ENCODE assay signal across 11 mouse cellular contexts in genomic region chr3:107130661-107131326, GRCm38 (mm10). TPM values are rescaled to one million over a fixed set of nuclear protein-coding genes. Genes with fewer than 3 reads are reported as not detected.
DNase-seq lines count a peak whose midpoint lies in the region; ATAC-seq and TF ChIP-seq lines count a peak whose summit lies in the region.
"Had no signal": no experiment of that assay in that cellular context is flagged by ENCODE, and none has a peak within 500 bp of the region (broad histone marks: within the 10 kb centered on the region; RNA-seq: fewer than 3 reads in every experiment).

No protein-coding gene starts in this region.

- no peak overlapping the region for H3K4me3 ChIP-seq in kidney, adult 2 months (ENCODE audit: insufficient read depth, low read depth, low read length)
- H3K4me3 ChIP-seq in kidney, embryonic 16.5 days (ENCODE audit: low read length), result no peak overlapping the region
- no peak overlapping the region for H3K4me3 ChIP-seq in heart, embryonic 16.5 days (ENCODE audit: low read length)
- H3K4me3 ChIP-seq: hindbrain, embryonic 10.5 days had no signal

- TF ChIP-seq CTCF in kidney, adult 2 months (conservative IDR thresholded peaks at IDR 0.05; ENCODE audit: insufficient read depth, insufficient read length, low read depth, low read length), result no peak

- H3K9me3 ChIP-seq in kidney, embryonic 16.5 days (ENCODE audit: low read length), result no peaks in the 10 kb centered on the region
- no peaks in the 10 kb centered on the region for H3K9me3 ChIP-seq in heart, embryonic 16.5 days (replicated peaks; ENCODE audit: control insufficient read depth, low read length)
- H3K9me3 ChIP-seq: hindbrain, embryonic 10.5 days had no signal

- WGBS in kidney, adult 2 months, result 47% methylated on average over 4 of the region's 4 CpGs
- whole genome bisulfite sequencing in kidney, embryonic 16.5 days, result 84% methylated on average over 4 of the region's 4 CpGs
- WGBS in heart, embryonic 16.5 days, result 41% methylated on average over 4 of the region's 4 CpGs

- H3K27me3 ChIP-seq in kidney, adult 2 months (replicated peaks; ENCODE audit: control insufficient read depth, insufficient read depth, low read length), result no peaks in the 10 kb centered on the region
- H3K27me3 ChIP-seq in kidney, embryonic 16.5 days (ENCODE audit: insufficient read depth, low read length), result no peaks in the 10 kb centered on the region
- no peaks in the 10 kb centered on the region for H3K27me3 ChIP-seq in heart, embryonic 16.5 days (ENCODE audit: control insufficient read depth, insufficient read depth, low read length)

- ATAC-seq in kidney, embryonic 16.5 days (ENCODE audit: low FRiP score, low TSS enrichment), result no peak
- ATAC-seq in heart, embryonic 16.5 days (replicated peaks; ENCODE audit: extremely low read depth, insufficient read depth, low FRiP score), result peak; percentile 84
- no peak for ATAC-seq in erythroblast, adult 5-6 weeks (replicated peaks; ENCODE audit: low FRiP score, poor library complexity, severe bottlenecking)

- TF ChIP-seq POLR2A in kidney, adult 2 months (IDR thresholded peaks at IDR 0.05; ENCODE audit: low read depth, low read length), result no peak

- H3K27ac ChIP-seq in kidney, adult 2 months (ENCODE audit: insufficient read depth, low read depth, low read length), result no peak overlapping the region
- no peak overlapping the region for H3K27ac ChIP-seq in kidney, embryonic 16.5 days (ENCODE audit: low read length)
- peak overlapping the region; percentile 77 for H3K27ac ChIP-seq in heart, embryonic 16.5 days (ENCODE audit: low read length)
- H3K27ac ChIP-seq: hindbrain, embryonic 10.5 days; liver, embryonic 14.5 days had no signal

- no peaks in the 10 kb centered on the region for H3K36me3 ChIP-seq in kidney, adult 2 months (ENCODE audit: control insufficient read depth, insufficient read depth, low read length)
- H3K36me3 ChIP-seq in kidney, embryonic 16.5 days (ENCODE audit: insufficient read depth, low read length), result no peaks in the 10 kb centered on the region
- no peaks in the 10 kb centered on the region for H3K36me3 ChIP-seq in heart, embryonic 16.5 days (ENCODE audit: control insufficient read depth, insufficient read depth)
- H3K36me3 ChIP-seq: hindbrain, embryonic 10.5 days had no signal

- no peak overlapping the region for H3K4me2 ChIP-seq in kidney, embryonic 16.5 days (replicated peaks; ENCODE audit: low read depth, low read length)
- no peak overlapping the region for H3K4me2 ChIP-seq in heart, embryonic 16.5 days (ENCODE audit: low read depth, low read length)

- peak; percentile 58 for DNase-seq in kidney, adult 2 months
- peak; percentile 75 for DNase-seq in brain, adult 2 months (ENCODE audit: low read depth, low spot score)
- DNase-seq in lung, postnatal 25 days (ENCODE audit: low spot score), result peak; percentile 34
- DNase-seq in embryo, embryonic 9.5 days (ENCODE audit: extremely low spot score), result no peak
- DNase-seq in left cerebral cortex, adult 18-20 months (ENCODE audit: low spot score in 2 of 2), result no peak

- H3K9ac ChIP-seq in kidney, embryonic 16.5 days (replicated peaks; ENCODE audit: low read length), result no peak overlapping the region
- H3K9ac ChIP-seq in heart, embryonic 16.5 days (ENCODE audit: low read length), result no peak overlapping the region
- H3K9ac ChIP-seq: liver, embryonic 14.5 days had no signal

- H3K4me1 ChIP-seq in kidney, adult 2 months (ENCODE audit: control insufficient read depth, insufficient read depth, low read length), result no peaks in the 10 kb centered on the region
- H3K4me1 ChIP-seq in kidney, embryonic 16.5 days (ENCODE audit: insufficient read depth, low read length), result no peaks in the 10 kb centered on the region
- H3K4me1 ChIP-seq in heart, embryonic 16.5 days (ENCODE audit: control insufficient read depth, insufficient read depth, low read length), result peaks cover 13% of the 10 kb centered on the region
- H3K4me1 ChIP-seq: hindbrain, embryonic 10.5 days had no signal

RNA-seq across cellular contexts. Expression of gene Kcna2, which starts 29.8 kb away (rescaled TPM):
- polyA plus RNA-seq in kidney, adult 2 months (2012; rRNA removed), result 0.23 and 0.34 TPM in 2 replicates
- 0.02 and 0.09 TPM in 2 replicates for polyA plus RNA-seq in kidney, embryonic 16.5 days (2015; fragmentation: Nextera tagmentation; extraction: Ambion mirVana)
- 0.05 and 0.07 TPM in 2 replicates for polyA plus RNA-seq in heart, embryonic 16.5 days (2015; fragmentation: Nextera tagmentation; extraction: Ambion mirVana)
- total RNA-seq in erythroblast, adult 5-6 weeks (2015; ENCODE audit: low replicate concordance), result 1.0 and 2.1 TPM in 2 replicates
- 0.98 and 1.3 TPM in 2 replicates for total RNA-seq in erythroblast, adult 5-6 weeks (2017; ENCODE audit: low replicate concordance)
- 100 to 1,000 TPM; 133 to 160 TPM for total RNA-seq in left cerebral cortex, adult 18-20 months (2021)
- total RNA-seq: common myeloid progenitor, adult 5-6 weeks had no signal

RNA-seq across cellular contexts. Expression of gene Kcna10, which starts 52.1 kb away (rescaled TPM):
- not detected in 2 replicates for polyA plus RNA-seq in kidney, adult 2 months (2012; rRNA removed)
- polyA plus RNA-seq in kidney, embryonic 16.5 days (2015; fragmentation: Nextera tagmentation; extraction: Ambion mirVana), result not detected in 2 replicates
- not detected in 2 replicates for polyA plus RNA-seq in heart, embryonic 16.5 days (2015; fragmentation: Nextera tagmentation; extraction: Ambion mirVana)
- not detected in 2 replicates for total RNA-seq in erythroblast, adult 5-6 weeks (2015; ENCODE audit: low replicate concordance)
- not detected in 2 replicates for total RNA-seq in erythroblast, adult 5-6 weeks (2017; ENCODE audit: low replicate concordance)
- total RNA-seq in left cerebral cortex, adult 18-20 months (2021), result not detected
- total RNA-seq: common myeloid progenitor, adult 5-6 weeks had no signal
- polyA plus RNA-seq: hindbrain, embryonic 10.5 days; liver, embryonic 14.5 days had no signal

Comparison
In these comparisons a context has a peak if more than half of its experiments do, and no peak if none do; other contexts are left out.
1. DNase-seq: peak in kidney, adult 2 months (single experiment), brain, adult 2 months (single experiment) and lung, postnatal 25 days (single experiment); none in embryo, embryonic 9.5 days (single experiment) and left cerebral cortex, adult 18-20 months (0 of 2).